Mouse (Mus musculus): Measurements from ENCODE around the gene Ctrc. TPM values are rescaled to one million over a fixed set of nuclear protein-coding genes. Genes with fewer than 3 reads are reported as not detected.
"Not testable (repeated sequence)": the region's sequence is repeated elsewhere in the genome, so short reads cannot be mapped to it uniquely, and the experiment has no call there.

Gene Ctrc
- polyA plus RNA-seq, 1 experiment, result 1.4 TPM

DNA sequence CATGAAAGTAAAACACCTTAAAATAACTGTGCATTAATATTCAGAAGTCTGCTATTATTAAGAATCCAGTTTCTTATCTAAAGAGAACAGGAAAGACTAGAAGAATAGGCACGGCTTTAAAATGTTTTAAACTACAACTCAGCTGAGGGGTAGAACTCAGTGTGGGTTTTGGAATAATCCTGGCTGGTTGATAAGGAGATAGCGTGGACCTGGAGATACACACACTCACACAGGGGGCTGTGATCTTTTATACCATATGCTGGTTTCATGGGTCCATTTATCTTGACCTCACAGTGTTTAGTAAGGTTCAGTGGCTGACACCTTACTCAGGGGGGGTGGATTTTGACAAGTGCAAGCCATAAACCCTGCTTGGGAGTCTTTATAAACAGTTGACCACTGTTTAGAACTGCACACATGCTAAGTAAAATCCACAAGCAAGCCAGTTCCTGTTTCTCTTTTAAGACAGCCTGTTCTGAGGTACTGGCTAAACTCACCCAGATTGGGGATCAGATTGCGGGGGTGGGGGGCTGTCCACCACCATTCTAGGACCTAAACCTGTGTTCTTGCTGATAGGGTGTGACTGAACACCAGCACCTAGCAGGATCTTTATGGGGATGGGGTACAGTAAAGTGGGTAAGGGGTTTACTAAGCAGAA lies 56.5 kb downstream of the Ctrc start:
- TF ChIP-seq CTCF (IDR thresholded peaks at IDR 0.05; ENCODE audit: control insufficient read depth, insufficient read depth, insufficient replicate concordance, low read depth, low read length), result no peak
- TF ChIP-seq POLR2A (IDR thresholded peaks at IDR 0.05; ENCODE audit: control insufficient read depth, low read depth, low read length), result no peak
- Histone ChIP-seq H3K27me3 (ENCODE audit: control insufficient read depth, insufficient read depth, low read length) (no peaks in the 10 kb centered on the region), H3K36me3 (ENCODE audit: control insufficient read depth, insufficient read depth, low read length) (no peaks in the 10 kb centered on the region; the same call in 1 of the 2 replicates), H3K4me1 (ENCODE audit: control insufficient read depth, insufficient read depth, low read length) (peaks cover 12% of the 10 kb centered on the region), H3K27ac (ENCODE audit: control insufficient read depth, insufficient read depth, low read depth, low read length) (peak overlapping the region; percentile 23), H3K4me3 (ENCODE audit: control insufficient read depth, low read depth, low read length) (peak overlapping the region; percentile 87)

DNA sequence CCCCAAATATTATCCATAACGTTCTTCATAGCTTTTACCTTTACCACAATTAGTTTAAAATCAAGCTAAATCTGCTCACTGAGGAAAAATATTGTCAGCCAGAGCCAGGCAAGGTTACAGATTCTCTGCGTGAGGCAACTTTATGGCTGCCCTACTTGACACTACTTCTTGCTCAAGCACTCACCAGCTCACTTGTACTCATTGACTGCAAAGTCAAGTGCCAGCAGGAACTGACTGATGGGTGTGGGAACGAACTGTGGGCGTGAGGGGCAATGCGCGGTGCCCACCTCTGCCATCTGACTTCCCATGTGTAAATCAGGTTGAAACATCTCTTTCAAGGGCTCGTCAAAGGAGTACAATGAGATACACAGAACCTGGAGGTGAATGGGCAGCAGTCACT lies 58.7 kb downstream of the Ctrc start:
- H3K4me1 ChIP-seq (ENCODE audit: control insufficient read depth, insufficient read depth, low read length), result peaks cover 7% of the 10 kb centered on the region
- no peaks in the 10 kb centered on the region for H3K27me3 ChIP-seq (ENCODE audit: control insufficient read depth, insufficient read depth, low read length)
- H3K27ac ChIP-seq (ENCODE audit: control insufficient read depth, insufficient read depth, low read depth, low read length), result no peak overlapping the region
- no peak overlapping the region for H3K4me3 ChIP-seq (ENCODE audit: control insufficient read depth, low read depth, low read length)
- no peaks in the 10 kb centered on the region; the same call in none of the 2 replicates for H3K36me3 ChIP-seq (ENCODE audit: control insufficient read depth, insufficient read depth, low read length)
- no peak for TF ChIP-seq POLR2A (IDR thresholded peaks at IDR 0.05; ENCODE audit: control insufficient read depth, low read depth, low read length)
- TF ChIP-seq CTCF (IDR thresholded peaks at IDR 0.05; ENCODE audit: control insufficient read depth, insufficient read depth, insufficient replicate concordance, low read depth, low read length), result no peak

DNA sequence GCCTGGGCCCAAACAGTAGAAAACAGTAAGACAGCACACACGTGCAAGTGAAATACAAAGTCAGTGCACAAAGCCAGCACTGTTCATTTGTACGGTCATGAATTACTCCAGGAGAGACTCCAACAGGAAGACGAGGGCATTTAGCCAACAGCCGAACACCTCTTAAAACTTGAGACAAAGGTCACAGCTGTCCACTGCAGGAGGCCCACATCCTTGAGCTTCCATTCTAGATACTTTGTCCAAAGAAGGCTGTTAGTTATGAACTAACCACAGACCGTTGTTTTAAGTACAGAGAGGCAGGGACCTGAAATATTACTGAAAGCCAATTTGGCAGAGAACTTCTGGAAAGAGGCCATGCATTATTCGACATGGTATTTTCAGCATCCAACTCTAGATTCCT lies 59.1 kb downstream of the Ctrc start:
- TF ChIP-seq CTCF (IDR thresholded peaks at IDR 0.05; ENCODE audit: control insufficient read depth, insufficient read depth, insufficient replicate concordance, low read depth, low read length), result no peak
- TF ChIP-seq POLR2A (IDR thresholded peaks at IDR 0.05; ENCODE audit: control insufficient read depth, low read depth, low read length), result no peak

DNA sequence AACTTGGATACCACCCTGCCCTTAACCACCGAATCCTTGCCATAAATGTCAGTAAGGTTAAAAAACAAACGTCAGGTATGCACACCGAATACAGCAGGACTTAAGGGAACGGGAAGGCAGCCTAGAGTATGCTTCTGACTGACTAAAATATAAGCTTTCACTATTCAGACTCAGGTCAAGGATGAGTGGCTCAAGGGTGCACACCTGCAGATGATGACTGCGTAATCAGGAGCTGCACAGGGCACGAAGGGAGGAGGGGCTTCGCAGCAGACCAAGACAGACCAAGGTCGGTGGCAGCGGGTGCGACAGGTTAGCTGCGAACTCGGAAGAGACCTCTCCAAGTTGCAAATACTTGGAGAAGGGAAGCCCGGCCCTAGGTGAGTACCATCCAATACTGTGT lies 60.0 kb downstream of the Ctrc start:
- Histone ChIP-seq H3K27me3 (ENCODE audit: control insufficient read depth, insufficient read depth, low read length) (no peaks in the 10 kb centered on the region), H3K36me3 (ENCODE audit: control insufficient read depth, insufficient read depth, low read length) (peaks cover 1% of the 10 kb centered on the region), H3K4me1 (ENCODE audit: control insufficient read depth, insufficient read depth, low read length) (peaks cover 5% of the 10 kb centered on the region), H3K4me3 (ENCODE audit: control insufficient read depth, low read depth, low read length) (no peak overlapping the region), H3K27ac (ENCODE audit: control insufficient read depth, insufficient read depth, low read depth, low read length) (no peak overlapping the region)
- no peak for TF ChIP-seq POLR2A (IDR thresholded peaks at IDR 0.05; ENCODE audit: control insufficient read depth, low read depth, low read length)
- no peak for TF ChIP-seq CTCF (IDR thresholded peaks at IDR 0.05; ENCODE audit: control insufficient read depth, insufficient read depth, insufficient replicate concordance, low read depth, low read length)

More for the DNA sequence above, 59.1 kb downstream of the Ctrc start:
- no peak overlapping the region for H3K4me3 ChIP-seq (ENCODE audit: control insufficient read depth, low read depth, low read length)
- peaks cover 1% of the 10 kb centered on the region for H3K36me3 ChIP-seq (ENCODE audit: control insufficient read depth, insufficient read depth, low read length)
- H3K27me3 ChIP-seq (ENCODE audit: control insufficient read depth, insufficient read depth, low read length), result no peaks in the 10 kb centered on the region
- no peak overlapping the region for H3K27ac ChIP-seq (ENCODE audit: control insufficient read depth, insufficient read depth, low read depth, low read length)
- peaks cover 7% of the 10 kb centered on the region for H3K4me1 ChIP-seq (ENCODE audit: control insufficient read depth, insufficient read depth, low read length)

DNA sequence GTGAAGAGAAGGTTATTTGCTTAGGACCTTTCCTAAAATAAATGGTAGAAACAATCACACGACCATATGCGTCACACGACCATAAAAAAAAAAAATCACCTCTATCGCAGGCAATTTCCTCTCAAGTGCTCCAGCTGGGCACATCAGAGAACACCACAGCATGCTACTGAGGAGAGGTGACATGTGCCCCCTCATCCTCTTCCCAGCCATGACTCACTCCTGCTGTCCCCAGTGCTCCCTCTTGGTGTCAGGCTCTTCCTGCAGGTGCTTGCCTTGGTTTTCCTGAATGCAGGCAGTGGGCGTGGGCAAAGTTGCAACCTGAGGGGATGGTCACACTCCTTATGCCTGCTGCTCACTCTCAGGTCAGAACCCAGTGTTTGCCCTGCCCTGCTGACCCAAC lies 61.3 kb downstream of the Ctrc start:
- no peaks in the 10 kb centered on the region for H3K27me3 ChIP-seq (ENCODE audit: control insufficient read depth, insufficient read depth, low read length)
- peaks cover 2% of the 10 kb centered on the region for H3K4me1 ChIP-seq (ENCODE audit: control insufficient read depth, insufficient read depth, low read length)
- H3K36me3 ChIP-seq (ENCODE audit: control insufficient read depth, insufficient read depth, low read length), result peaks cover 1% of the 10 kb centered on the region
- no peak overlapping the region for H3K4me3 ChIP-seq (ENCODE audit: control insufficient read depth, low read depth, low read length)
- TF ChIP-seq POLR2A (IDR thresholded peaks at IDR 0.05; ENCODE audit: control insufficient read depth, low read depth, low read length) (no peak), CTCF (IDR thresholded peaks at IDR 0.05; ENCODE audit: control insufficient read depth, insufficient read depth, insufficient replicate concordance, low read depth, low read length) (no peak)
- no peak overlapping the region for H3K27ac ChIP-seq (ENCODE audit: control insufficient read depth, insufficient read depth, low read depth, low read length)

DNA sequence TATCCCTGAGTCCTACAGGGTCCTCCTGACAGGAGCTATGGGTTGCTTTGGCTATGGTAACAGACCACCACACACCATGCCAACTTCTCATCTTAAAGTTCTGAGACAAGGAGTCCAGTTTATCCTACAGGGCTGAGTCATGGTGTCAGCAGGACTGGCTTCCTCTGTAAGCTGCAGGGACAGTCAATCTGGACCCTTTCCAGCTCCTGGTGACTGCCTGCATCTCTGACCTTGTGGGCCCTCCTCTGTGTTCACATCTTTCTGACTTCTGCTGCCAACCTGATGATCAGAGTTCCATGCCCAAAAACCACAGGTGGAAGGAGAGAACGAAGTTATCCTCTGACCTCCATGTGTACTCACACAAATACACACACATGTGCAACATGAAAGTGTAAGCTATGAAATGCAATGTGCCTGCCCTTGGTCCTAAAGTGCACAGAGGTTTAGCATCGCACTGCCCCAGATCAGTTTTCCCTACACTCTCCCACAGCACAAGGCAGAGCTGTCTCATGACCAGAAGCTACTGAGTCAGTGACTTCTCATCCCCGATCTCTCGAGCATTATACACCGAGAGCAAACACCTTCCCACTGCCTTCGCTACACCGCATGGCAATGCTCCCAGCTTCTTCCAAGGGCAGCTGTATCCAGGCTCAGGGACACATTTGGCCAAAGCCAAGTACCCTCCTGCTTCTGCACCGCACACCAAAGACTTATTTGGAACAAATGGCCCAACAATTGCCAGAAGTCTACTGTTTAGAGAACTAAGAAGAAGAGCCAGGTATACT lies 64.8 kb downstream of the Ctrc start:
- Histone ChIP-seq H3K4me1 (ENCODE audit: control insufficient read depth, insufficient read depth, low read length) (no peaks in the 10 kb centered on the region), H3K4me3 (ENCODE audit: control insufficient read depth, low read depth, low read length) (no peak overlapping the region), H3K27me3 (ENCODE audit: control insufficient read depth, insufficient read depth, low read length) (no peaks in the 10 kb centered on the region), H3K36me3 (ENCODE audit: control insufficient read depth, insufficient read depth, low read length) (peaks cover 2% of the 10 kb centered on the region), H3K27ac (ENCODE audit: control insufficient read depth, insufficient read depth, low read depth, low read length) (no peak overlapping the region)
- TF ChIP-seq POLR2A (IDR thresholded peaks at IDR 0.05; ENCODE audit: control insufficient read depth, low read depth, low read length) (no peak), CTCF (IDR thresholded peaks at IDR 0.05; ENCODE audit: control insufficient read depth, insufficient read depth, insufficient replicate concordance, low read depth, low read length) (no peak)

DNA sequence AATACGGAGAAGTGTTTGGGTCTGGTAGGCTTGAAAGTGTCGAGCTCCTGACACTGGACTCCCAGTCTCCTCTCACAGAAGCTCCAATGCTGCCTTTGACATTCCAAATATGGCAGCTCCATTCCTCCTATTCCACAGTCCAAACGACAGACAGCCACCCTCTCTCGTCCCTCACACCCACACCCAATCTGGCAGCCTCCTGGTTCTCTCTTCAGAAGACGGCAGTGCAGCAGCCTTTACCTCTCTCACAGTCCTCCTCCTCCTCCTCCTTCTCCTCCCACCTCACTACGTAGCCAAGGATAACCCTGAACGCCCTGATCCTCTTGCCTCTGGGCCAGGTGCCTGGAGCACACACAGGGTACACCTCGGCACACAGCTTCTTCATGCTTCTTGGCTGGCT lies 66.3 kb downstream of the Ctrc start:
- Histone ChIP-seq H3K27me3 (ENCODE audit: control insufficient read depth, insufficient read depth, low read length) (no peaks in the 10 kb centered on the region), H3K36me3 (ENCODE audit: control insufficient read depth, insufficient read depth, low read length) (peaks cover 2% of the 10 kb centered on the region), H3K4me1 (ENCODE audit: control insufficient read depth, insufficient read depth, low read length) (no peaks in the 10 kb centered on the region)

GRCm38 (mm10) chr4:141773019-141773418 lies 73.1 kb downstream of the Ctrc start:
- H3K27me3 ChIP-seq (ENCODE audit: control insufficient read depth, insufficient read depth, low read length); H3K4me3 ChIP-seq (ENCODE audit: control insufficient read depth, low read depth, low read length); H3K27ac ChIP-seq (ENCODE audit: control insufficient read depth, insufficient read depth, low read depth, low read length); H3K36me3 ChIP-seq (ENCODE audit: control insufficient read depth, insufficient read depth, low read length); H3K4me1 ChIP-seq (ENCODE audit: control insufficient read depth, insufficient read depth, low read length): not testable (repeated sequence)

More for the DNA sequence above, 66.3 kb downstream of the Ctrc start:
- Histone ChIP-seq H3K4me3 (ENCODE audit: control insufficient read depth, low read depth, low read length) (no peak overlapping the region), H3K27ac (ENCODE audit: control insufficient read depth, insufficient read depth, low read depth, low read length) (no peak overlapping the region)
- TF ChIP-seq CTCF (IDR thresholded peaks at IDR 0.05; ENCODE audit: control insufficient read depth, insufficient read depth, insufficient replicate concordance, low read depth, low read length) (no peak), POLR2A (IDR thresholded peaks at IDR 0.05; ENCODE audit: control insufficient read depth, low read depth, low read length) (no peak)

Measured in testis, adult 2 months (tissue).